Mouse (Mus musculus) MEL (cell line): Measurements from ENCODE around the gene Dnah17. TPM values are rescaled to one million over a fixed set of nuclear protein-coding genes. Genes with fewer than 3 reads are reported as not detected.

Experiments
- DNase-seq: peaks from one replicate; pipeline ENCODE4 v3.0.0; 2011; ENCODE audit warnings: low read depth, low spot score
- H3K27ac ChIP-seq: 2 replicates; pipeline ENCODE4 v1.5.1; 2012; ENCODE audit warnings: low read depth, mild to moderate bottlenecking, control low read depth, low read length, moderate library complexity; ENCODE audit not compliant: control insufficient read depth
- H3K27me3 ChIP-seq, 2 experiments: fragments of 150-350 bp in 1 of 2; sonication (generic) in 1 of 2; 2 replicates each; pipeline ENCODE4 v1.6.1; 2012; ENCODE audit warnings: low read length in 2 of 2, mild to moderate bottlenecking in 2 of 2, improper control_type of control experiment in 1 of 2, moderate library complexity in 1 of 2; ENCODE audit not compliant: insufficient read depth in 2 of 2, control insufficient read depth in 1 of 2
- H3K36me3 ChIP-seq, 2 experiments: 2 replicates each; pipeline ENCODE4 v1.6.1; 2012 to 2014; ENCODE audit warnings: low read length in 2 of 2, improper control_type of control experiment in 1 of 2, inconsistent platforms in 1 of 2, mild to moderate bottlenecking in 1 of 2; ENCODE audit not compliant: insufficient read depth in 2 of 2, control insufficient read depth in 1 of 2
- H3K4me1 ChIP-seq, 2 experiments: fragments of 150-350 bp in 1 of 2; sonication (generic) in 1 of 2; 2 replicates each; pipeline ENCODE4 v1.6.1; 2012; ENCODE audit warnings: low read length in 2 of 2, improper control_type of control experiment in 1 of 2, mild to moderate bottlenecking in 1 of 2; ENCODE audit not compliant: insufficient read depth in 2 of 2, control insufficient read depth in 1 of 2
- H3K4me3 ChIP-seq, 2 experiments: fragments of 150-350 bp in 1 of 2; sonication (generic) in 1 of 2; 2 replicates each; pipeline ENCODE4 v1.5.1; 2012; ENCODE audit warnings: low read depth in 2 of 2, low read length in 2 of 2, mild to moderate bottlenecking in 2 of 2, moderate library complexity in 2 of 2, control low read depth in 1 of 2, improper control_type of control experiment in 1 of 2; ENCODE audit not compliant: control insufficient read depth in 1 of 2, insufficient read depth in 1 of 2
- H3K79me2 ChIP-seq: 2 replicates; pipeline ENCODE4 v1.6.1; 2012; ENCODE audit warnings: mild to moderate bottlenecking, low read length, moderate library complexity; ENCODE audit not compliant: control insufficient read depth, poor library complexity, insufficient read depth
- H3K9ac ChIP-seq: 2 replicates; pipeline ENCODE4 v1.6.1; 2012; ENCODE audit warnings: low read depth, mild to moderate bottlenecking, control low read depth, low read length, moderate library complexity; ENCODE audit not compliant: control insufficient read depth, poor library complexity, severe bottlenecking
- H3K9me3 ChIP-seq: fragments of 150-350 bp; sonication (generic); replicated peaks from 2 replicates; pipeline ENCODE4 v1.6.1; 2012; ENCODE audit warnings: mild to moderate bottlenecking, low read length, improper control_type of control experiment, moderate library complexity; ENCODE audit not compliant: insufficient read depth
- BHLHE40 ChIP-seq: IDR thresholded peaks from 2 replicates; pipeline ENCODE4 v1.6.1; 2012; ENCODE audit warnings: low read depth, mild to moderate bottlenecking, inconsistent platforms, low read length, improper control_type of control experiment, borderline replicate concordance
- CHD1 ChIP-seq: IDR thresholded peaks from 2 replicates; pipeline ENCODE4 v1.6.1; 2012; ENCODE audit warnings: low read depth, mild to moderate bottlenecking, inconsistent platforms, low read length, improper control_type of control experiment
- CHD2 ChIP-seq: IDR thresholded peaks from 2 replicates; pipeline ENCODE4 v1.6.1; 2011; ENCODE audit warnings: low read length, improper control_type of control experiment
- E2F4 ChIP-seq: IDR thresholded peaks from 2 replicates; pipeline ENCODE4 v1.6.1; 2011; ENCODE audit warnings: low read depth, low read length, improper control_type of control experiment, borderline replicate concordance
- EP300 ChIP-seq, 2 experiments: IDR thresholded peaks; 2 replicates each; pipeline ENCODE4 v1.6.1; 2011; ENCODE audit warnings: improper control_type of control experiment in 2 of 2, low read length in 2 of 2, low read depth in 1 of 2, mild to moderate bottlenecking in 1 of 2
- ETS1 ChIP-seq: IDR thresholded peaks from 2 replicates; pipeline ENCODE4 v1.6.1; 2012; ENCODE audit warnings: low read depth, mild to moderate bottlenecking, inconsistent platforms, low read length, improper control_type of control experiment, moderate library complexity
- GABPA ChIP-seq: IDR thresholded peaks from 2 replicates; pipeline ENCODE4 v1.6.1; 2012; ENCODE audit warnings: low read depth, mild to moderate bottlenecking, inconsistent platforms, low read length, improper control_type of control experiment, moderate library complexity
- GATA1 ChIP-seq: IDR thresholded peaks from 2 replicates; pipeline ENCODE4 v1.6.1; 2011; ENCODE audit warnings: low read depth, low read length, improper control_type of control experiment
- KAT2A ChIP-seq: conservative IDR thresholded peaks from 2 replicates; pipeline ENCODE4 v1.6.1; 2012; ENCODE audit warnings: low read depth, low read length, improper control_type of control experiment, inconsistent platforms
- MAFK ChIP-seq: IDR thresholded peaks from 2 replicates; pipeline ENCODE4 v1.6.1; 2011; ENCODE audit warnings: low read depth, mild to moderate bottlenecking, low read length, improper control_type of control experiment, borderline replicate concordance
- MAZ ChIP-seq: IDR thresholded peaks from 2 replicates; pipeline ENCODE4 v1.6.1; 2012; ENCODE audit warnings: low read depth, mild to moderate bottlenecking, inconsistent platforms, low read length, improper control_type of control experiment
- MXI1 ChIP-seq: IDR thresholded peaks from 2 replicates; pipeline ENCODE4 v1.6.1; 2011; ENCODE audit warnings: mild to moderate bottlenecking, low read depth, low read length, improper control_type of control experiment
- MYB ChIP-seq: IDR thresholded peaks from 2 replicates; pipeline ENCODE4 v1.6.1; 2011; ENCODE audit warnings: mild to moderate bottlenecking, low read depth, low read length, improper control_type of control experiment
- MYC ChIP-seq: IDR thresholded peaks from 2 replicates; pipeline ENCODE4 v1.6.1; 2011; ENCODE audit warnings: low read depth, mild to moderate bottlenecking, low read length, improper control_type of control experiment, moderate library complexity
- NRF1 ChIP-seq: IDR thresholded peaks from 2 replicates; pipeline ENCODE4 v1.6.1; 2014; ENCODE audit warnings: low read depth, mild to moderate bottlenecking, inconsistent platforms, low read length, improper control_type of control experiment, moderate library complexity; ENCODE audit not compliant: poor library complexity, insufficient read depth, severe bottlenecking
- POLR2A ChIP-seq, 2 experiments: IDR thresholded peaks; 2 replicates each; pipeline ENCODE4 v1.6.1; 2011 to 2012; ENCODE audit warnings: low read length in 2 of 2, mild to moderate bottlenecking in 2 of 2, control low read depth in 1 of 2, improper control_type of control experiment in 1 of 2, low read depth in 1 of 2, moderate library complexity in 1 of 2; ENCODE audit not compliant: control insufficient read depth in 1 of 2, insufficient read depth in 1 of 2, poor library complexity in 1 of 2
- RAD21 ChIP-seq: IDR thresholded peaks from 2 replicates; pipeline ENCODE4 v1.6.1; 2011; ENCODE audit warnings: mild to moderate bottlenecking, low read depth, low read length, improper control_type of control experiment
- RCOR1 ChIP-seq: IDR thresholded peaks from 2 replicates; pipeline ENCODE4 v1.6.1; 2012; ENCODE audit warnings: low read depth, mild to moderate bottlenecking, inconsistent platforms, low read length, improper control_type of control experiment
- SIN3A ChIP-seq: IDR thresholded peaks from 2 replicates; pipeline ENCODE4 v1.6.1; 2012; ENCODE audit warnings: low read length, improper control_type of control experiment, inconsistent platforms
- TAL1 ChIP-seq: IDR thresholded peaks from 2 replicates; pipeline ENCODE4 v1.6.1; 2012; ENCODE audit warnings: mild to moderate bottlenecking, inconsistent platforms, low read length, moderate library complexity, mixed read lengths
- TBP ChIP-seq: IDR thresholded peaks from 2 replicates; pipeline ENCODE4 v1.8.0; 2011; ENCODE audit warnings: low read depth, low read length, improper control_type of control experiment
- TCF12 ChIP-seq: IDR thresholded peaks from 2 replicates; pipeline ENCODE4 v1.6.1; 2014; ENCODE audit warnings: low read depth, mild to moderate bottlenecking, inconsistent platforms, low read length, improper control_type of control experiment, moderate library complexity
- USF1 ChIP-seq: IDR thresholded peaks from 2 replicates; pipeline ENCODE4 v1.6.1; 2014; ENCODE audit warnings: low read depth, mild to moderate bottlenecking, inconsistent platforms, low read length, improper control_type of control experiment, moderate library complexity
- USF2 ChIP-seq, 2 experiments: IDR thresholded peaks; 2 replicates each; pipeline ENCODE4 v1.6.1; 2011 to 2012; ENCODE audit warnings: improper control_type of control experiment in 2 of 2, low read length in 2 of 2, borderline replicate concordance in 1 of 2, inconsistent platforms in 1 of 2, low read depth in 1 of 2, mild to moderate bottlenecking in 1 of 2; ENCODE audit not compliant: insufficient read depth in 1 of 2
- polyA plus RNA-seq, 2 experiments: library from polyadenylated mRNA; stranded (reverse) in 1 of 2; unstranded in 1 of 2; fragments of >175 nt in 1 of 2; fragments of >200 nt in 1 of 2; gene quantifications; 2 replicates each; pipeline versions ENCODE4 v1.2.1 to v1.2.4; 2012; ENCODE audit warnings: low replicate concordance in 2 of 2, low read depth in 1 of 2; ENCODE audit not compliant: insufficient read length in 2 of 2, insufficient read depth in 1 of 2, missing spikeins in 1 of 2
- total RNA-seq: library from RNA; depleted of rRNA; stranded (reverse); fragments of 300-350 nt; gene quantifications from 2 replicates; pipeline ENCODE4 v1.2.3, GENCODE M21; 2012

The Dnah17 gene
- total and polyA plus RNA-seq, 3 experiments = 0.04 to 0.21 TPM; not detected in 1

DNA sequence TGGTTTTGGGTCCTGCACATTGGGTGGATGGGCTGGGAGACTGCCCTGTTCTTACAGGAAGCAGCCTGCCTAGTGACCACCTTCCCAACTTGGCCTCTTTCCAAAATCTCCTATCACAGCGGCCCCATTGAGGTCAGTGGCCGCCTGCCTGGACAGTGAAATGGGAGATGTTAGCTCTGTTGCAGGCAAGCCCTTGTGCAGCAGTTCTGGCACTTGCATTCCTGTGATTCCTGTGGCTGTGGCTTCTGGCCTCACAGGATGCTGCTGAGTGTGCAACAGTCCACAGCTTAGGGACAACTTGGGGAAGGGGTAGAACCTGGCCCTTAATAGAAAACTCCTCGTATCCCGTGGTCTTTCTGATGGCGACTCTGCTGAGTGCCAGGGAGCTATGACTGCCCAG lies 126.7 kb downstream of the Dnah17 start:
- no peak for DNase-seq
- Histone ChIP-seq H3K9me3 (no peaks in the 10 kb centered on the region), H3K27ac (no peak overlapping the region), H3K4me3 (no peak overlapping the region), H3K9ac (no peak overlapping the region), H3K4me1 (peaks cover 10 to 13% of the 10 kb centered on the region in 2 experiments), H3K36me3 (peaks cover 11 to 30% of the 10 kb centered on the region in 2 experiments), H3K27me3 (no peaks in the 10 kb centered on the region), H3K79me2 (peaks cover 15% of the 10 kb centered on the region; the same call in 1 of the 2 replicates)
- no peak for TF ChIP-seq USF1

DNA sequence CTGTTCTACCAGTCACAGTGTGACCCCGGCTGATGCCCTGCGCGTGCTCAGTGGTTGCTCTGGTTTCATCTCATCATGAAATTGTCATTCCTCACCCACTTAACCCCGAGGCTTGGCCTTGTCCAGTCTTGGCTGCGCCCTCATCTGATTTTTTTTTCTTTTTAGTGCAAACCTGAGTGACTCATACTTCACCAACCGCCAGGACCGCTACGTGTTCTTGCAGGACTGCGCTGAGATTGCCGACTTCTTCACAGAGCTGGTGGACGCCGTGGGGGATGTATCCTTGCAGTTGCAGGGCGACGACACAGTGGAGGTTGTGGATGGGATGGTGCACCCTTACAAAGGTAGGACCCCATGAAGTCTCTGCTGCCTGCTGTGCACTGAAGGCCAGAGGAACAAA lies 127.3 kb downstream of the Dnah17 start:
- Histone ChIP-seq H3K79me2 (peaks cover 10% of the 10 kb centered on the region; the same call in 1 of the 2 replicates), H3K27ac (no peak overlapping the region), H3K9me3 (no peaks in the 10 kb centered on the region), H3K4me3 (no peak overlapping the region), H3K9ac (no peak overlapping the region), H3K27me3 (no peaks in the 10 kb centered on the region), H3K4me1 (peaks cover 10 to 13% of the 10 kb centered on the region in 2 experiments), H3K36me3 (peaks cover 11 to 30% of the 10 kb centered on the region in 2 experiments)
- DNase-seq = no peak
- TF ChIP-seq MAFK (no peak), BHLHE40 (no peak), CHD1 (no peak), KAT2A (no peak), MYC (no peak), RAD21 (no peak), GATA1 (no peak), USF2 (IDR thresholded peaks at IDR 0.05; ENCODE audit: borderline replicate concordance in 1 of 2, insufficient read depth in 1 of 2, low read depth in 1 of 2, low read length in 2 of 2) (no peak), NRF1 (no peak), CHD2 (no peak), TBP (no peak), TAL1 (no peak), MYB (no peak)

- H3K27ac ChIP-seq = peak overlapping the region; percentile 70
- H3K27me3 ChIP-seq = no peaks in the 10 kb centered on the region
- H3K4me3 ChIP-seq = no peak overlapping the region
- H3K79me2 ChIP-seq = peaks cover 13% of the 10 kb centered on the region; the same call in 1 of the 2 replicates
- no peaks in the 10 kb centered on the region for H3K9me3 ChIP-seq
- peaks cover 10 to 13% of the 10 kb centered on the region in 2 experiments for H3K4me1 ChIP-seq
- H3K9ac ChIP-seq = no peak overlapping the region
- peaks cover 11 to 26% of the 10 kb centered on the region in 2 experiments for H3K36me3 ChIP-seq
- peak; percentile 91 for DNase-seq
- TF ChIP-seq RAD21 = no peak
- TF ChIP-seq MXI1 = peak; percentile 95
- TF ChIP-seq RCOR1 = 0 out of 2 replicates have a peak, but pooled peaks have one; percentile 8
- TF ChIP-seq E2F4 = no peak
- TF ChIP-seq GATA1 = peak; percentile 85
- TF ChIP-seq TCF12 = peak; percentile 58
- peak; percentile 98 for TF ChIP-seq SIN3A
- no peak for TF ChIP-seq KAT2A
- TF ChIP-seq MYC = 0 out of 2 replicates have a peak, but pooled peaks have one; percentile 42
- TF ChIP-seq TAL1 = peak; percentile 50; the same call in 1 of the 2 replicates
- peak; percentile 75 for TF ChIP-seq GABPA
- TF ChIP-seq USF1 = 0 out of 2 replicates have a peak, but pooled peaks have one; percentile 28
- 0 out of 4 replicates have a peak, but pooled peaks of 1 of the 2 experiments have one; percentile 21 for TF ChIP-seq POLR2A (IDR thresholded peaks at IDR 0.05; ENCODE audit: control insufficient read depth in 1 of 2, insufficient read depth in 1 of 2, low read depth in 1 of 2, low read length in 2 of 2, poor library complexity in 1 of 2)
- peak; percentile 59 to 77; a peak in 3 of 4 replicates for TF ChIP-seq EP300 (IDR thresholded peaks at IDR 0.05; ENCODE audit: low read depth in 1 of 2, low read length in 2 of 2)
- peak; percentile 89 for TF ChIP-seq ETS1
- TF ChIP-seq MAZ = no peak
These were observed 129.7 kb downstream of the Dnah17 start for GRCm38 (mm10) chr11:118000565-118001215.
